Mouse (Mus musculus) left cerebral cortex, postnatal 4 days (tissue): ENCODE data around the gene Trpc5. TPM values are rescaled to one million over a fixed set of nuclear protein-coding genes. Genes with fewer than 3 reads are reported as not detected.

Experiments
- DNase-seq: peaks from one replicate; pipeline ENCODE4 v3.0.0-alpha.2; 2022
- intact Hi-C: fragments of 180-260 bp; cut with DNase I; formaldehyde crosslinking; loops from one replicate; pipeline ENCODE4 v1.15.1; 2025
- total RNA-seq, 2 experiments: library from RNA; stranded (reverse); gene quantifications; 2 replicates each; pipeline ENCODE4 v1.2.3; 2021

Gene Trpc5
- total RNA-seq = 10 to 100 TPM; 34.6 to 39.9 TPM

DNA sequence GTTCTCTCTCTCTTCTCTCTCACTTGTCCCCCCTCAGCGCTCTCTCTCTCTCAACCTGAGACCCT lies at the start of gene Trpc5:
Gene Trpc5 (minus strand): TSS at position 39 of the 65 bp plus-strand sequence.
- intact Hi-C loops = no loop called here
- no peak for DNase-seq

DNA sequence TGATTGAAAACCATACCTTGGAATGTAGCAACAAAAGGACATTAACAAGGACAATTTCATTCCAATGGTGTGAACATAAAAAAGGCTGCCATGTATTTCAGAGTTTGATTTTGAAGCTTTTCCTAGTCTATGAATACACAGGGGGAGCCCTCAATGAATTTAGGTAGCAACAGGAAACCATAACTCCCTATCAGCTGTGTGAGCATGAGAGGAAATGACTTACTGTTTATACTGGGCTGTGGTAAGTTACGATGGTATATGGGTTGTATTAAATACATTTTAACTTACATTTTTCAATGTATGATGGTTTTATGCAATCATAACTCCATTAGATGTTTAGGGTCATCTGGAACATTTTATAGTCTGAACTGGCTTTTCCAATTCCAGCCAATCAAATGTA lies 28.4 kb upstream of the Trpc5 start:
- intact Hi-C loops = no loop called here
- no peak for DNase-seq

DNA sequence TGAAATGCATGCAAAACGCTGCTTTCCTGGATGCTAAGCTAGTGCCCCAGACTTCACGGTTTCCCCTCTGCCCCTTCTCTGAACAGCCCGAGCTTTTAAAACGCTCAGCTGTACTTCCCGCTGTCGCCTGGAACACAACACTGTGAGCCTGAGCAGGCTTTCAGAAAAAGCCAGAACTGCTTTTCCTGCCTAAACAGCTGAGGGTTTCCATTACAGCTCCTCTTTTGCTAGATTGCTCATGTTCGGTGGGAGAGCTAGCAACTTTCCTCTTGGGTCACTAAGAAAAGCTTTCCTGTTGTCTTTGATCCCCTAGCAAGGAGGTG lies 1.8 kb upstream of the Trpc5 start:
- peak; percentile 0 for DNase-seq
- intact Hi-C loops = no loop called here

GRCm38 (mm10) chrX:144689119-144689858 lies 1.3 kb upstream of the Trpc5 start:
- intact Hi-C loops = no loop called here
- DNase-seq = peak; percentile 0

- intact Hi-C loops = no loop called here
- DNase-seq = peak; percentile 20
Measured at GRCm38 (mm10) chrX:144688207-144689118, 483 bp upstream of the Trpc5 start, which contains the start of gene Rtl4. Rtl4 (plus strand) TSS chrX:144688907.

DNA sequence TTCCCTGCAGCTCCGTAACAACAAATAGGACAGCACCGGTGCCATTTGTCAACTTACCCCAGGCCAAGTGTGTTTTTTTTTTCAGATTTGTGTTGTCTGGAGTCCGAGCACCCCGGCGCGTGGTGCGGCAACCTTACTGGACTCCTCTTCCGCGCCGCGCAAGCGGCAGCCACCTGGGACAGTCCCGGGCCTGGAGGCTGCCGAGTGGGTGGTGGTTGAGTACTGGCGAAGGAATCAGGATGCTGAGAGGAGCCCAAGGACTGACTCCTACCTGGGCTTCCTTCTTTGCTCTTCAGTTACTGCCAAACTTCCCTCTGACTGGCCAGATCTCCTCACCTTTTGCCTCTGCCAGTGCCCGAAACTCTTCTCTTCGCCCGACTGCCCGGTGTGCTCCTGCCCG lies 238 bp downstream of the Trpc5 start:
- intact Hi-C loops = no loop called here
- no peak for DNase-seq

DNA sequence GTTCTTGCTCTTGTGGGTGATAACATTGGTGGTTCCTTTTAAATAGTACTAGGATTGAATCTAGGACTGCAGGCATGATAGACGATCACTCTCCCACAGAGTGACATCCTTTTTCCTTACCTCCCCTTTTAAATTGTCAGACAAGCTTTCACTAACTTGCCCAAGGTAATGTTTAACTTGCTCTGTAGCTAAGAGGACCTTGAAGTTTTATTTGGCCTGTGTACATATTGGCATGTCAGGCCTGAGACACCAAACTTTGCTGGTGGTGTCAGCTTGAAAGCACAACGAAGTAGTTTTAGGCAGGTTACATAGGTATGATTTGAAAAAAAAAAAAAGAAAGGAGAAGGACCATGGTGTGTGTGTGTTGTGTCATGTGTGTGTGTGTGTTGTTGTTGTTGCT lies 35.8 kb downstream of the Trpc5 start:
- no peak for DNase-seq
- intact Hi-C loops = no loop called here

- intact Hi-C loops = no loop called here
Measured at GRCm38 (mm10) chrX:144645394-144645793, 42.6 kb downstream of the Trpc5 start.

GRCm38 (mm10) chrX:144644756-144645155 lies 43.2 kb downstream of the Trpc5 start:
- no peak for DNase-seq
- intact Hi-C loops = no loop called here

More at GRCm38 (mm10) chrX:144645394-144645793, 42.6 kb downstream of the Trpc5 start:
- no peak for DNase-seq

GRCm38 (mm10) chrX:144612753-144613152 lies 75.2 kb downstream of the Trpc5 start:
- DNase-seq = no peak
- intact Hi-C loops = no loop called here

DNA sequence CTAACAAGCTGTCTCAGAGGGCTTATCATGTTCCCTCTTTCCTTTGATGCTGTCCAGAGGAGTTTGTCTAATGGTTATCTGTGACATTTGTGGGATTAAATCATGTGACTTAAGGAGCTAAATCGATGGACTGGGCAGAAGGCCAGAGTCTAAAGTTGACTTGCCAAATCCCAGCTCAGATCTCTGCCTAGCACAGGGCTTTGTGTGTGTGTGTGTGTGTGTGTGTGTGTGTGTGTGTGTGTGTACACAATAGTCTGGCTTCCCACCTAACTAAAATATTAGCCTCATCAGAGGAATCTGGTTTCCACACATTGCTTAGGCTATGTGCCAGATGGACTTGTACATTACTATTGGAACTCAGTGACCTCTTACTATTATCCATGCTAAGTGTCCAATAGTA lies 151.5 kb downstream of the Trpc5 start:
- DNase-seq = peak; percentile 0
- intact Hi-C loops = no loop called here

GRCm38 (mm10) chrX:144526042-144526441 lies 161.9 kb downstream of the Trpc5 start:
- intact Hi-C loops = no loop called here
- DNase-seq = no peak

GRCm38 (mm10) chrX:144523239-144523638 lies 164.7 kb downstream of the Trpc5 start:
- intact Hi-C loops = no loop called here
- DNase-seq = no peak

DNA sequence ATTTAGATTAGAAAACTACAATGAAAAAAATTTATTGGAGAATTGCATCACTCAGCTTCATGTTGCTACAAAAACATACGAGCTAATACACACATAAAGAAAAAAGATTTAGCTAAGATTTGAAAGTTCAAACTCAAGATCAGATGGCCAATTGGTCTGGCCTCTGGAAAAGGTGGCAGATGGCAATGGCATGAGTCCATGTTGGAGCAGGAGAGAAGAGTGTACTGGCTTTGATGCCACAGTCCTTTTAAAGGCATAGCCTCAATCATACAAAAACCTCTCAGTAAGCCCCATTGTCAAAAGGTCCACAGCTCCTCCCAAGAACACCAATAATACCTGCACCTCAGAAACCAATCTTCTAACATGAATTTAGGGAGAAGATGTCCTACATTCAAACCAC lies 196.6 kb downstream of the Trpc5 start:
- DNase-seq = peak; percentile 24
- intact Hi-C loops = no loop called here

- no peak for DNase-seq
- intact Hi-C loops = no loop called here
Measured at GRCm38 (mm10) chrX:144464416-144464815, 223.6 kb downstream of the Trpc5 start.

- intact Hi-C loops = no loop called here
- DNase-seq = no peak
Measured at GRCm38 (mm10) chrX:144456281-144456680, 231.7 kb downstream of the Trpc5 start, which contains the start of gene Trpc5os. Trpc5os (plus strand) TSS chrX:144456581.

- no peak for DNase-seq
- intact Hi-C loops = no loop called here
Measured at GRCm38 (mm10) chrX:144423848-144424247, 264.1 kb downstream of the Trpc5 start.

DNA sequence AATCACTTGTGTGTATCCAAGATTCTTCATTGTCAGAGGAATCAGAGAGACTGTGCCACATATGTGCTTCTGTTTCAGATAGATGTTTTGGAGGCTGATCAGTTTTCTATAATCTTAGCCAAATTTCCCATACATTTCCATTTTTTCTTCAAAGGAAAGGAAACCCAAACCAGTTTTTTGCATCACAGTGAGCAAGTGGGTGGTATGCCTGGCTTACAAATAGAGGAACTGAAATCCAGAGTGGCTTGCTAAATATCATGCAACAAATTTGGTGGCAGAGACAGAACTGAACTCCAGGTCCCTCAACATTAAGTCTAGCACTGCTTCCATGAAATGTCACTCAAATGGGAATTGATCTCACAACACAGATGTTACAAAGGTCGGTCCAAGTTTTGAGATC lies 266.9 kb downstream of the Trpc5 start:
- intact Hi-C loops = no loop called here
- DNase-seq = no peak

DNA sequence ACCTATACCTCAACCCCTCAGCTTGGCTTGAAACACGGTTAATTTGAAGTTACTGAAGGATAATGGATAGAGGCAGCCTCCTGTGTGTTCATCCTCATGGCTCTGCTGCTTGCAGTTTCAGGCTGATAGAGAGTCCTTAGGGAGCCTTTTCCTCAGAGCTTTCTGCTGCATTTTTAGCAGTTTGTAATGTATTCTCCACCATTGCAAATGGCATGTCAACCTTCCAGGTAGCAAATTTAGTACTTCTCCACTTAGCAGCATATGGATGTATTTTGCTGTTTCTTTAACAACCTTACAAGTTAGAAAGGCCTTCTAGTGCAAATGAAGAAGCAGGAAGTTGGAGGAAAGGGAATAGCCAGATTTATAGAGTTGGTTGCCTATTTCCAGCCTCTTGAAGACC lies 267.7 kb downstream of the Trpc5 start:
- intact Hi-C loops = no loop called here
- no peak for DNase-seq

DNA sequence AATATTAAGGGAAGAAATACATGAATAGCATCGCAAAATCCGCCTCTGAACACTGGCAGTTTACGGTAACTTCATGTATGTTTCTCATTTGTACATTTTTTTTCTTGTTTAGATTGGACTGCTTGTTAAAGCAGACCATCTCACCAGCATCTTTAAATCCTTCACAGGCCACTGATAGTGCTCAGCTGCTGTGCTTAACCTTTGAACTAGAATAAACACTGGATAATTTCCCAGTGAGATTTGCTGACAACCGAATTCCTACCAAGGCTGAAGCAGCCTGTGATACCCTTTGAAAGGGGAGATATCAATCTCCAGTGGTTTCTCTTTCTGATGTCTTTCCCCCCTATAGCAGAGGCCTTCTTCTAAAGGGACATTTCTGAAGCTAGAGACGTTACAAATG lies 279.9 kb downstream of the Trpc5 start:
- DNase-seq = no peak
- intact Hi-C loops = no loop called here

DNA sequence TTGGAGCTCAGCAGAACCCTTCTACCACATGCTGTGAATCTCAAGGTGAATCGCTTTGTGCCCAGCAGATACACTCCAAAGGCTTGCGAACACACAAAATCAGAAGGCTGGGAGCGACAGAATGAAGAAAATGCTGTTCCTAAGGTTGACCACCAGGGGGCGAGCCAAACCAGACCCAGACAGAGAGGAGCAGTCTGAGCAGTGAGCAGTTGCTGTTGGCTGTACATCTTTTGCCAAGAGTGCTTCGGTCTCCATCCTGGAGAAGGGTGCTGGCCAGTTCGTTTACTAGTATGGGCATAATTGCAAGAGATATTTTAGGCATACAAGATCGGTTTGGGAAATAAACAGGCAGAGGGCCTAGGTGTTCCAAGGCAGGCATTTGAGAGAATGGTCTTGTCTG lies 284.5 kb downstream of the Trpc5 start:
- intact Hi-C loops = no loop called here
- peak; percentile 38 for DNase-seq

DNA sequence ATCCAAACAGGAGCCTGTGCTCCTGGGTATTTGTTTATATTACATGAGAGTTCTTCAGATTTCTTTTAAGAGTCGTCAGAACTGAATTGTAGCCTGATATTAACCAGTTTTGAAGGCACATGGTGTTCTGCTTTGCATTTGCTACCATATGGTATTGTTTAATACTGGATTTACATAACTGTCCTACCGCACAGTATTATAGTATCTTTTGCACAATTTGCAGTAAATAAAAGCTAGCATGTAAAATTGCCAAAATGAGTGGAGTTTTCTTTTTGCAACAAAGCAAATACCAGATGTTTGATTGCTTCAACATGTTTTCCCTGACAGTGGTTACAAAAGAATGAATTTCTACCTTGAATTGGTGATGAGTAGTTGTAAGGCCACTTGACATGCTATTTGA lies 313.8 kb downstream of the Trpc5 start:
- DNase-seq = no peak
- intact Hi-C loops = no loop called here

- intact Hi-C loops = no loop called here
- no peak for DNase-seq
Measured at GRCm38 (mm10) chrX:144338355-144338754, 349.6 kb downstream of the Trpc5 start.
